Mouse (Mus musculus): ENCODE measurements around the gene Gpc5. TPM values are rescaled to one million over a fixed set of nuclear protein-coding genes. Genes with fewer than 3 reads are reported as not detected.

The Gpc5 gene
- total and polyA plus RNA-seq, 3 experiments: 2.5 to 2.7 TPM; not detected in 1

DNA sequence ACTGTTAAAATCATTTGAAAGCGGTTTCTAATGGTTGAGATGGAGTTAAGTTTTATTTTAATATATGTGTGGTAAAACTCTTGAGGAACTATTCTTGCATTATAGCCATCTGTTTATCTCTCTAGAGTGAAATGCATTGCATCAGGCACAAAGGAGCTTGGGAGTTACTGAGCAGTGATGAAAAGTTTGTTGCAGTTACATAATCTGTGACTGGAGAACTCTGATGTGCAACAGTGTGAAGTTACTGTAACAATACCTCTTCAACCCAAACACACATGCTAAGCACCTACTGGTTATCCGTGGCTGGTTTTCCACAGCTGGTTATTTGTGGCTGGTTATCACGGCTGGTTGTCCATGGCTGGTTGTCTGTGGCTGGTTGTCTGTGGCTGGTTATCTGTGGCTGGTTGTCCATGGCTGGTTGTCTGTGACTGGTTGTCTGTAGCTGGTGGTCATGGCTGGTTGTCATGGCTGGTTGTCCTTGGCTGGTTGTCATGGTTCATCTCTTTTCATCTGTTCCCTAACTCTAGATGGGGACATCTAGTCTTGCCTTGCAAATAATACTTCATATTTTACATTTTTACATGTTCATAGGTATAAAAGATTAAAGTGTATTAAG is 273.4 kb downstream of the Gpc5 start:
- no peak for DNase-seq

GRCm38 (mm10) chr14:115369611-115370167 is 277.7 kb downstream of the Gpc5 start:
- DNase-seq: no peak

- peak; percentile 5 for DNase-seq
Measured at GRCm38 (mm10) chr14:115371131-115371530, 279.1 kb downstream of the Gpc5 start.

- DNase-seq: no peak
Measured at GRCm38 (mm10) chr14:115391831-115392230, 299.8 kb downstream of the Gpc5 start.

DNA sequence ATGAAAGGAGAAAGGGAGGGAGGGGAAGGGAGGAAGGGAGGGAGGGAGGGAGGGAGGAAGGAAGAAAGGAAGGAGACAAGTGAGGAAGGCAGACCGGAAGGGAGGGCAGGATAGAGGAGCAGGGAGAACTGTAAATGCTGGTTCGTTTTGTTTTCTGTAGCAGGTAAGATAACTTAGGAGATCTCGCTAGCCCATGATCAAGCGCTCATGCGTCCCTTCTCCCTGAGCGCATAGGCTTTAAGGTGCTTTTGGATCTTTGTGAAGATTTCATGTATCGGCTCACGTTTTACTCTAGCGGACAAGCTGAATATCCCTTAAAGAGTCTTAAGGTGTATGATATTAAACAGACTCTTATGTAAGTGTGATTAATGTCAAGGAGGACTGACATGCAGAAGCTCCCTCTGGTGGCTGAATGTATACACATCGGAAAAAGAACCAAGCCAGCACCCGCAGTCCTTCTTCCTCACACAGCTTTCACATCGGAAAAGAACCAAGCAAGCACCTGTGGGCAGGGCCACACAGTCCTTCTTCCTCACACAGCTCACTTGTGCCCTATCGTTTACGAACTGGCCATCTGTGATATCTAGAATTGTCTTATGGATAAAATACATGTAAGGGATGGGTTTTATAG is 301.0 kb downstream of the Gpc5 start:
- DNase-seq: peak; percentile 15

GRCm38 (mm10) chr14:115406596-115406995 is 314.6 kb downstream of the Gpc5 start:
- DNase-seq: no peak

DNA sequence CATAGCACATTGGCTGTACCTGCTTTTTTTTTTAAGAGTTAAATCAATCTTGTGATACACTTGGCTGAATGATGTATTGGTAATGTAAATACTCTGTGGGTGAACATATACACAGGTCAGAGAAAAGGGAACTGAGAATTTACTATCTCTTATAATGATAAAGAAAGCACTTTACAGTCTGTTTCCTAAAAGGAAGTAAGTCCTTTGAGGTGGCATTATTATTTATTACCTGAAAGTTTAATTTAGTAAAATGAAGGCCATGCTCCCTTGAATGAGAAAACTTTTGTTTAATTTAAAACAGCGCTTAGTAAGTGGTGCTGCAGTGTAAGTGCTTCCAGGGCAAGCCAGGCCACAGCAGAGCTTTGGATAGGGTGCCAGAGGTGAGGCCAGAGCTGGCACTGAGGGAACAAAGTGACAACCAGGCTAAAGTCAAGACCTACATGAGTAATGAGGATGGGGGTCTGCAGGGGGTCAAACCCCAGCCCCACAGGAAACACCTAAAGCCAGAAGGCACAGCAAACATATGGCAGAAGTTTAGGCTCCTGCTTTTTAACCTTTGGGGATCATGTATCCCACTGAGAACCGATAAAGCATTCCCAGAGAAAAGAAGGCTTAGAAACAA is 315.4 kb downstream of the Gpc5 start:
- no peak for DNase-seq

DNA sequence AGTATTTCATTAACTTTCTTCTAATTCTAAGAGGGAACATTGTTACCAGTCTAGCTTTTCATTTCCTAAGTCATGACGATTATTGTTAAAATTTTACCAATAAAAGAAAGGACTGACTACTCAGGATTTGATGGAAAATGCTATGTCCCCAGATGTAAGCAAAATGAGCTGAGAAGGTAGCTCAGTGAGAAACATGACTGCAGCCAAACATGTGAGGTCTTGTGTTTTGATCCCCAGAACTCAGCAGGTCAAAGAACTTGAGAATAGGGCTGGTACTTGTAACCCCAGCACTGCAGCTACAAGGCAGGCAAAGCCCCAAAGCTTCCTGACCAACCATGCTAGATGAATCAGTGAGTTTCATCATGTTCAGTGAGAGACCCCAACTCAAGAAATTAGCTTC is 318.9 kb downstream of the Gpc5 start:
- no peak for DNase-seq

GRCm38 (mm10) chr14:115411513-115412174 is 319.6 kb downstream of the Gpc5 start:
- no peak for DNase-seq

- DNase-seq: no peak
Measured at GRCm38 (mm10) chr14:115412821-115413220, 320.8 kb downstream of the Gpc5 start.

DNA sequence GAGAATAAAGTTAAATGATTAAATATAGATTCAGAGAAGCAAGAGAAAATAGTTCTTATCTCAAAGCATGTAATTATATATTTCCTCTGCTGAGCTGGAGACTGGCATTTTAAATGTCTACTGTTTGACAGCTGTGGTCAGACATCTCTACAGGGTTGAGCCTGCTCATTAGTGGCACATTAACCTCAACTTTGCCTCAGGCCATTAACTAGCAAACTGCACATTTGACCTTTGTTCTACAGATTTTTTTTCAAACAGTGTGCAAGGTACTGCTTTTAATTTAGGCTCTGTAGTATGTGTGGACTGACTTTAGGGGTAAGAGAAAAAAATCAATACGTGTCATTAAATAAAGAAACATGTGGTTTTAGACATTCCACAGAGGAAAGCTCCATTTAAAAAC is 321.4 kb downstream of the Gpc5 start:
- no peak for DNase-seq

- no peak for DNase-seq
Measured at GRCm38 (mm10) chr14:115414545-115414944, 322.5 kb downstream of the Gpc5 start.

GRCm38 (mm10) chr14:115431967-115432366 is 340.0 kb downstream of the Gpc5 start:
- no peak for DNase-seq

GRCm38 (mm10) chr14:115432368-115432767 is 340.4 kb downstream of the Gpc5 start:
- DNase-seq: no peak

- DNase-seq: no peak
Measured at GRCm38 (mm10) chr14:115436617-115437016, 344.6 kb downstream of the Gpc5 start.

GRCm38 (mm10) chr14:115444789-115445770 is 353.1 kb downstream of the Gpc5 start:
- DNase-seq: no peak

DNA sequence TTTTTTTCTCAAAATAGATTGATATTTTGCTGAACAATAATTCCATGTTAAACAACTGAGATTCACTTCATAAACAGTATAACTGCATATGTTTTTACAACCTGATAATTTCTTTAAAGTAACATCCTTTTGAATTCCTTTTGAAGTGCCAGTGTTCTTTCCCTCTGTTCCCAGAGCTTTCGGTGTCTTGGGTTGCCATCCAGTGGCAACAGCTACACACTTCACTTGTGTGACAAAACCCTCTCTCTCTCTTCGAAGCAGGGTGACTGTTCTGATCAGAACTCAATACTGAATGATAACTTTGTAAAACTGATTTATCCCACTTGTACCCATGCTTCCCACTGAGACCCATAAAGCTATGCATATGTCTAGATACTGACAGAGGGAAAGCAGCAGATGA is 358.9 kb downstream of the Gpc5 start:
- DNase-seq: no peak

GRCm38 (mm10) chr14:115467960-115468359 is 375.9 kb downstream of the Gpc5 start:
- DNase-seq: no peak

DNA sequence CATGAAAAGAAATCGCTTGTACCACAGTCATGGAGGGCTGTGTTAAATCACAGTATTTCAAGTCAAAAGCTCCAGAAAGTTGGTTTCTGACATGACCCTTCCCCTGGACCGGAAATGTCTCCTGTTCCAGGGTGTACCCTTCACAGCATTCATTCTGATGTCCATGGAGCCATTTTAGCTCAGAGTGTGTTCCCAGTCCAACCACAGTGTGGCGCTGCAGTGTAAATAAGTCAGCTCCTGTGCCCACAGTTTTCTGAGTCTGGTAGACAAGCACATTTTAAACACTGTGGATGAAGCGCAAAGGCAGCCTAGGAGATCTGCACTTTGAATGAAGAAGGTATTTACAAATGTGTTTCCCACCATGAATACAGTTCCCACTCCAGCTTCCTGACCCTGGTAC is 383.2 kb downstream of the Gpc5 start:
- peak; percentile 16 for DNase-seq

- DNase-seq: no peak
Measured at GRCm38 (mm10) chr14:115477360-115477759, 385.3 kb downstream of the Gpc5 start.

- DNase-seq: no peak
Measured at GRCm38 (mm10) chr14:115485090-115485489, 393.1 kb downstream of the Gpc5 start.
